Mouse (Mus musculus) WW6 (cell line): ENCODE data around the gene Cenph.
"Not testable (repeated sequence)": the region's sequence is repeated elsewhere in the genome, so short reads cannot be mapped to it uniquely, and the experiment has no call there.

ENCODE experiments used
- DNase-seq: peaks from one replicate; pipeline ENCODE4 v3.0.0-alpha.2; 2013; ENCODE audit warnings: low read depth, low spot score

Gene Cenph

GRCm38 (mm10) chr13:100775252-100776055, at the start of gene Cenph:
Cenph (minus strand) TSS chr13:100775899.
- peak; percentile 80 for DNase-seq

GRCm38 (mm10) chr13:100824916-100825315, 49.2 kb upstream of the Cenph start:
- no peak for DNase-seq

- no peak for DNase-seq
Observed at GRCm38 (mm10) chr13:100824306-100824705, 48.6 kb upstream of the Cenph start.

- no peak for DNase-seq
Observed at GRCm38 (mm10) chr13:100823863-100824262, 48.2 kb upstream of the Cenph start.

GRCm38 (mm10) chr13:100814451-100814850, 38.8 kb upstream of the Cenph start:
- DNase-seq, result no peak

GRCm38 (mm10) chr13:100805776-100806175, 30.1 kb upstream of the Cenph start:
- DNase-seq, result no peak

- DNase-seq, result no peak
Observed at GRCm38 (mm10) chr13:100797171-100797570, 21.5 kb upstream of the Cenph start.

- DNase-seq, result no peak
Observed at GRCm38 (mm10) chr13:100789083-100789482, 13.4 kb upstream of the Cenph start.

GRCm38 (mm10) chr13:100788057-100788456, 12.4 kb upstream of the Cenph start:
- DNase-seq, result not testable (repeated sequence)

GRCm38 (mm10) chr13:100787316-100788010, 11.8 kb upstream of the Cenph start:
- no peak for DNase-seq

GRCm38 (mm10) chr13:100786414-100786867, 10.7 kb upstream of the Cenph start, which contains the start of gene Ccnb1:
Ccnb1 (minus strand) TSS chr13:100786570.
- DNase-seq, result peak; percentile 84

GRCm38 (mm10) chr13:100785806-100786413, 10.2 kb upstream of the Cenph start:
- DNase-seq, result no peak

GRCm38 (mm10) chr13:100777491-100777890, 1.8 kb upstream of the Cenph start:
- no peak for DNase-seq

- no peak for DNase-seq
Observed at GRCm38 (mm10) chr13:100776710-100777109, 1.0 kb upstream of the Cenph start.

- DNase-seq, result no peak
Observed at GRCm38 (mm10) chr13:100776056-100776419, 339 bp upstream of the Cenph start.

GRCm38 (mm10) chr13:100774704-100775103, 995 bp downstream of the Cenph start:
- DNase-seq, result no peak

- DNase-seq, result no peak
Observed at GRCm38 (mm10) chr13:100755329-100755728, 20.4 kb downstream of the Cenph start.

- no peak for DNase-seq
Observed at GRCm38 (mm10) chr13:100754186-100754585, 21.5 kb downstream of the Cenph start.

GRCm38 (mm10) chr13:100753011-100753410, 22.7 kb downstream of the Cenph start:
- DNase-seq, result no peak

GRCm38 (mm10) chr13:100752529-100752928, 23.2 kb downstream of the Cenph start:
- DNase-seq, result no peak

- no peak for DNase-seq
Observed at GRCm38 (mm10) chr13:100751402-100751801, 24.3 kb downstream of the Cenph start.

GRCm38 (mm10) chr13:100750799-100751198, 24.9 kb downstream of the Cenph start:
- DNase-seq, result no peak
